Mouse (Mus musculus): Measurements from ENCODE around the gene Scn10a. TPM values are rescaled to one million over a fixed set of nuclear protein-coding genes. Genes with fewer than 3 reads are reported as not detected.
A peak's percentile ranks its signal among the peaks of the same experiment; 100 is the strongest.

Scn10a gene
- polyA plus RNA-seq, 2 experiments, result 0.10 TPM; not detected in 1

DNA sequence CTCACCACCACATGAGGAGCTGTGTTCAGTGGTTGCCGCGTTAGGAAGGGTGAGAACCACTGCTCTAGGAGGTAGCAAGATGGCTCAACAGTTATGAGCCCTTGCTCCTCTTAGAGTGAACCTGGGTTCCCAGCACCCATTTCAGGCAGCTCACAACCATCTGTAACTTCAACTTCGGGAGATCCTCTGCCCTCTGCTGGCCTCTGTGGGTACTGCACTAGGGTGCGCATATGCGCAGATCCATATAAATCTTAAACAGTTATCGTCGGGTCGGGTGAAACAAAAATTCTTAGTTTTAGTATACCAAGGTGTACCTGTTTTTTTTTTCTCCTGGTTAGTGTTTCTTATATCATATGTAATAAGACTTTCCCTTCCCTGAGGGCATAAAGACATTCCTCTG is 32.9 kb downstream of the Scn10a start:
- Histone ChIP-seq H3K4me3 (replicated peaks; ENCODE audit: low read length) (no peak overlapping the region), H3K9me3 (ENCODE audit: control insufficient read depth, low read length) (0 out of 2 replicates have a peak, but pooled peaks cover 4% of the 10 kb centered on the region), H3K36me3 (ENCODE audit: control insufficient read depth, insufficient read depth, low read length) (no peaks in the 10 kb centered on the region), H3K27ac (replicated peaks; ENCODE audit: low read depth, low read length) (no peak overlapping the region), H3K4me2 (replicated peaks; ENCODE audit: low read depth, low read length, severe bottlenecking) (no peak overlapping the region), H3K4me1 (ENCODE audit: control insufficient read depth, insufficient read depth, low read length) (no peaks in the 10 kb centered on the region), H3K27me3 (ENCODE audit: control insufficient read depth, insufficient read depth, low read length) (no peaks in the 10 kb centered on the region), H3K9ac (ENCODE audit: low read depth, low read length, severe bottlenecking) (no peak overlapping the region)
- TF ChIP-seq POLR2A (IDR thresholded peaks at IDR 0.05; ENCODE audit: borderline replicate concordance, extremely low read depth, insufficient read depth, insufficient read length), result no peak
- ATAC-seq (ENCODE audit: low FRiP score, low read depth) (no peak), DNase-seq (ENCODE audit: low spot score) (no peak)
- 96% methylated on average over 8 of the region's 8 CpGs for WGBS

DNA sequence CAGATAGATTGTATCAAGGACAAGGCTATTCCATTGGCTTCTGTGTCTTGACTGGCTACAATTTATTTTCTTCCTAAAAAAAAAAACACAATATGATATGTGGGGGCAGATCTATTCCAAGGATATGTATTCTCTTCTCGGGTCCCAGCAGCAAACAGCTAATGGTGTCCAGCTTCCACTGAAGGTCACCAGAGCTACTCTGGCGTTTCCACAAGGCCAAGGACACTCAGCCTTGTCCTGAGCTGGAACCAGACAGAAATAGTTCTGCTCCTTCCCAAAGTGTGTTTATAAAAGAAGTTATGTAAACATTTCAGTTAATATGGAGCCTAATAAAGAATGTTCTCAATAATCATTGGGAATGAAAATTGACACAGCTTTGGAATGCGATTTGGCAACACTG is 38.2 kb downstream of the Scn10a start:
- Histone ChIP-seq H3K27ac (replicated peaks; ENCODE audit: low read depth, low read length) (no peak overlapping the region), H3K4me3 (replicated peaks; ENCODE audit: low read length) (no peak overlapping the region), H3K9ac (ENCODE audit: low read depth, low read length, severe bottlenecking) (no peak overlapping the region), H3K9me3 (ENCODE audit: control insufficient read depth, low read length) (no peaks in the 10 kb centered on the region), H3K27me3 (ENCODE audit: control insufficient read depth, insufficient read depth, low read length) (no peaks in the 10 kb centered on the region), H3K4me1 (ENCODE audit: control insufficient read depth, insufficient read depth, low read length) (no peaks in the 10 kb centered on the region), H3K36me3 (ENCODE audit: control insufficient read depth, insufficient read depth, low read length) (no peaks in the 10 kb centered on the region), H3K4me2 (replicated peaks; ENCODE audit: low read depth, low read length, severe bottlenecking) (no peak overlapping the region)
- no peak for TF ChIP-seq POLR2A (IDR thresholded peaks at IDR 0.05; ENCODE audit: borderline replicate concordance, extremely low read depth, insufficient read depth, insufficient read length)
- ATAC-seq (ENCODE audit: low FRiP score, low read depth) (no peak), DNase-seq (ENCODE audit: low spot score) (no peak)
- 72% methylated on average over 3 of the region's 3 CpGs for WGBS

DNA sequence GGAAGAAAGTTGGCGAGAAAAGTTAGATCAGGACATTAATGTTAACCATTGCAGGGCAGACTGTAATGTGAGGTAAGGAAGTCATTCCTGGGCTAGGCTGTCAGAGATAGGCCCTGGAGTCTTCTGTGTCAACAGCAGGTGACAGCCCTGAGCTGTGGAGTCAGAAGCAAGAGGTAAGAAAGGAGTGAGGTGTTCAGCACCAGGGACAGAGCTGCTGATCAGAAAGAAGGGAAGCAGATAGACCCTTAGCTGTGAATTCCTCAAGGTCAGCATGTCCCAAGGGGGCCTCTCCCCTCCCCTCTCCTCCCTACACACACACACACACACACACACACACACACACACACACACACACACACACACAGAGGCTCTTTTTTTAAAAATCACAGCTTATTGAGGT is 55.0 kb downstream of the Scn10a start:
- 63% methylated on average over 1 of the region's 1 CpGs for WGBS

DNA sequence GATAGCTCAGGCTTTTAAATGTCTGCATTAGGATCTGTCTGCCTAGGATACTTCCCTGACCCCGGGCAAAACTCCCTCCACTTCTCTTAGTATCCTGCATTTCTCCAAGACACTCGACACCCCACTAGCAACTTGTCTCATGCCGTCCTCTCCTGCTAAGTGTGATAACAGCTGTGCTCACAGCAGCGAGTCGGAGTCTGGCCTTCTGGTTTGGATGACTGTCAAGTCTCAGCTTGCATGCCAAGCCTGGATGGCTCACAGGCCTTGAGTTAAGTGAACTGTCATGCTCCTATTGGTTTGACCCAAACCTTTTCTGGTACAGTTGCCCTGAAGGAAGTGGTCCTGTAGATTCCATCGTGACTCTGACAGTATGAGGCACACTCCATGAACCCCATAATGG is 63.0 kb downstream of the Scn10a start:
- H3K27ac ChIP-seq (replicated peaks; ENCODE audit: low read depth, low read length), result no peak overlapping the region
- 36% methylated on average over 6 of the region's 6 CpGs for WGBS
- ATAC-seq (ENCODE audit: low FRiP score, low read depth) (no peak), DNase-seq (ENCODE audit: low spot score) (peak; percentile 11)
- H3K9ac ChIP-seq (ENCODE audit: low read depth, low read length, severe bottlenecking), result no peak overlapping the region
- no peak for TF ChIP-seq POLR2A (IDR thresholded peaks at IDR 0.05; ENCODE audit: borderline replicate concordance, extremely low read depth, insufficient read depth, insufficient read length)
- no peaks in the 10 kb centered on the region for H3K36me3 ChIP-seq (ENCODE audit: control insufficient read depth, insufficient read depth, low read length)
- no peaks in the 10 kb centered on the region for H3K9me3 ChIP-seq (ENCODE audit: control insufficient read depth, low read length)
- no peak overlapping the region for H3K4me2 ChIP-seq (replicated peaks; ENCODE audit: low read depth, low read length, severe bottlenecking)
- no peaks in the 10 kb centered on the region for H3K27me3 ChIP-seq (ENCODE audit: control insufficient read depth, insufficient read depth, low read length)
- no peaks in the 10 kb centered on the region for H3K4me1 ChIP-seq (ENCODE audit: control insufficient read depth, insufficient read depth, low read length)
- H3K4me3 ChIP-seq (replicated peaks; ENCODE audit: low read length), result no peak overlapping the region

More for the DNA sequence above, 55.0 kb downstream of the Scn10a start:
- Histone ChIP-seq H3K27me3 (ENCODE audit: control insufficient read depth, insufficient read depth, low read length) (no peaks in the 10 kb centered on the region), H3K9ac (ENCODE audit: low read depth, low read length, severe bottlenecking) (no peak overlapping the region), H3K36me3 (ENCODE audit: control insufficient read depth, insufficient read depth, low read length) (no peaks in the 10 kb centered on the region), H3K4me1 (ENCODE audit: control insufficient read depth, insufficient read depth, low read length) (no peaks in the 10 kb centered on the region), H3K9me3 (ENCODE audit: control insufficient read depth, low read length) (no peaks in the 10 kb centered on the region), H3K4me3 (replicated peaks; ENCODE audit: low read length) (no peak overlapping the region), H3K27ac (replicated peaks; ENCODE audit: low read depth, low read length) (no peak overlapping the region), H3K4me2 (replicated peaks; ENCODE audit: low read depth, low read length, severe bottlenecking) (no peak overlapping the region)
- no peak for TF ChIP-seq POLR2A (IDR thresholded peaks at IDR 0.05; ENCODE audit: borderline replicate concordance, extremely low read depth, insufficient read depth, insufficient read length)
- no peak for ATAC-seq (ENCODE audit: low FRiP score, low read depth)
- DNase-seq (ENCODE audit: low spot score), result peak; percentile 38

DNA sequence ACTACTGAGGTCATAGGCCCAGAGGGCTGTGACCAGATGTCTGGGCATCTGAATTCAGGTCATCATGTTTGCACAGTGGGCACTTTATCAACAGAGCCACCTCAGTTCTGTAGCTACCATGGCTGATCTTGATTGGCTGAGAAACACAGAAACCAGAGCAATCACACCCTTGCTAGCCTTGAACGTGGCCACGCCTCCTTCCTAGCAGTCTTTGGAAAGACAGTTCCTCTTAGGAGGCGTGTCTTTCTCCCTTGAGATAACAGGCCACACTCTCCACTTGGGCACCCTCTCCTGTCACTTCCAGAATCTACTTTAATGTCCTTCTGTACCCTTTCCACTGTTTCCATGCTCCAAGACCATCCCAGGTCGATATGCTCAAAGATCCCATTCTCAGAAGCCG is 65.4 kb downstream of the Scn10a start:
- Histone ChIP-seq H3K4me1 (ENCODE audit: control insufficient read depth, insufficient read depth, low read length) (no peaks in the 10 kb centered on the region), H3K4me2 (replicated peaks; ENCODE audit: low read depth, low read length, severe bottlenecking) (no peak overlapping the region), H3K9me3 (ENCODE audit: control insufficient read depth, low read length) (no peaks in the 10 kb centered on the region), H3K36me3 (ENCODE audit: control insufficient read depth, insufficient read depth, low read length) (no peaks in the 10 kb centered on the region), H3K27ac (replicated peaks; ENCODE audit: low read depth, low read length) (no peak overlapping the region), H3K9ac (ENCODE audit: low read depth, low read length, severe bottlenecking) (no peak overlapping the region), H3K4me3 (replicated peaks; ENCODE audit: low read length) (no peak overlapping the region), H3K27me3 (ENCODE audit: control insufficient read depth, insufficient read depth, low read length) (no peaks in the 10 kb centered on the region)
- WGBS, result 66% methylated on average over 5 of the region's 5 CpGs
- ATAC-seq (ENCODE audit: low FRiP score, low read depth), result no peak
- DNase-seq (ENCODE audit: low spot score), result no peak
- TF ChIP-seq POLR2A (IDR thresholded peaks at IDR 0.05; ENCODE audit: borderline replicate concordance, extremely low read depth, insufficient read depth, insufficient read length), result no peak
